Mouse (Mus musculus) hindbrain, embryonic 15.5 days (tissue): ENCODE results near the gene S1pr4. TPM values are rescaled to one million over a fixed set of nuclear protein-coding genes. Genes with fewer than 3 reads are reported as not detected.
A peak's percentile ranks its signal among the peaks of the same experiment; 100 is the strongest.

Source experiments
- ATAC-seq: fragments of 200-750 bp; cut with Nextera tagmentation; 2 replicates; pipeline ENCODE4 v1.8.0; 2017; ENCODE audit warnings: low read depth, moderate number of reproducible peaks, moderate TSS enrichment; ENCODE audit not compliant: low FRiP score
- H3K27ac ChIP-seq: fragments of 300-500 bp; sonication (generic); replicated peaks from 2 replicates; pipeline ENCODE4 v1.5.1; 2015; ENCODE audit warnings: mild to moderate bottlenecking, inconsistent platforms
- H3K27me3 ChIP-seq: fragments of 300-500 bp; sonication (generic); 2 replicates; pipeline ENCODE4 v1.6.1; 2015; ENCODE audit warnings: control low read depth, inconsistent platforms
- H3K36me3 ChIP-seq: fragments of 300-500 bp; sonication (generic); 2 replicates; pipeline ENCODE4 v1.6.1; 2015; ENCODE audit warnings: control low read depth, inconsistent platforms
- H3K4me1 ChIP-seq: fragments of 300-500 bp; sonication (generic); replicated peaks from 2 replicates; pipeline ENCODE4 v1.6.1; 2015; ENCODE audit warnings: control low read depth, inconsistent platforms
- H3K4me2 ChIP-seq: fragments of 300-500 bp; sonication (generic); 2 replicates; pipeline ENCODE4 v1.6.1; 2015; ENCODE audit warnings: moderate library complexity, mild to moderate bottlenecking, inconsistent platforms
- H3K4me3 ChIP-seq: fragments of 300-500 bp; sonication (generic); 2 replicates; pipeline ENCODE4 v1.5.1; 2015; ENCODE audit warnings: mild to moderate bottlenecking, inconsistent platforms
- H3K9ac ChIP-seq: fragments of 300-500 bp; sonication (generic); 2 replicates; pipeline ENCODE4 v1.6.1; 2015; ENCODE audit warnings: inconsistent platforms
- H3K9me3 ChIP-seq: fragments of 300-500 bp; sonication (generic); 2 replicates; pipeline ENCODE4 v1.6.1; 2016; ENCODE audit warnings: control low read depth, inconsistent platforms
- WGBS: fragments of 180-500 bp; shearing (Covaris S2); methylation state at CpG from one replicate; pipeline ENCODE4 v1.1.7; 2015; 5-methylcytosine and 5-hydroxymethylcytosine counted together
- polyA plus RNA-seq: library from polyadenylated mRNA; unstranded; fragments of >200 nt; fragmentation: Nextera tagmentation; extraction: Ambion mirVana; gene quantifications from 2 replicates; pipeline ENCODE4 v1.2.1, GENCODE M21; 2015

S1pr4 gene
- polyA plus RNA-seq, 1 experiment from 2014 or later = 0.86 TPM

GRCm38 (mm10) chr10:81485479-81486018, 14.4 kb downstream of the S1pr4 start:
- 75% methylated on average over 7 of the region's 7 CpGs for WGBS
- Histone ChIP-seq H3K4me2 (no peak overlapping the region), H3K27me3 (no peaks in the 10 kb centered on the region), H3K27ac (0 out of 2 replicates have a peak overlapping the region, but pooled peaks have one; percentile 8), H3K36me3 (peaks cover 39% of the 10 kb centered on the region), H3K9me3 (no peaks in the 10 kb centered on the region), H3K9ac (no peak overlapping the region), H3K4me3 (no peak overlapping the region), H3K4me1 (peaks cover 21% of the 10 kb centered on the region)
- no peak for ATAC-seq

- peak overlapping the region; percentile 44 for H3K27ac ChIP-seq
- ATAC-seq = no peak
- 21% methylated on average over 2 of the region's 2 CpGs for WGBS
- H3K4me1 ChIP-seq = peaks cover 26% of the 10 kb centered on the region
- H3K27me3 ChIP-seq = no peaks in the 10 kb centered on the region
- H3K4me2 ChIP-seq = no peak overlapping the region
- no peak overlapping the region for H3K4me3 ChIP-seq
- H3K9ac ChIP-seq = no peak overlapping the region
- H3K36me3 ChIP-seq = peaks cover 35% of the 10 kb centered on the region
- no peaks in the 10 kb centered on the region for H3K9me3 ChIP-seq
Measured at GRCm38 (mm10) chr10:81485060-81485449, 14.9 kb downstream of the S1pr4 start.

- no peak for ATAC-seq
- no peak overlapping the region for H3K4me2 ChIP-seq
- 40% methylated on average over 6 of the region's 6 CpGs for WGBS
Measured at GRCm38 (mm10) chr10:81484441-81485059, 15.4 kb downstream of the S1pr4 start.

GRCm38 (mm10) chr10:81483983-81484382, 15.9 kb downstream of the S1pr4 start:
- Histone ChIP-seq H3K4me2 (no peak overlapping the region), H3K27me3 (no peaks in the 10 kb centered on the region), H3K36me3 (peaks cover 26% of the 10 kb centered on the region), H3K9me3 (no peaks in the 10 kb centered on the region), H3K4me3 (no peak overlapping the region), H3K9ac (no peak overlapping the region), H3K4me1 (peaks cover 30% of the 10 kb centered on the region), H3K27ac (peak overlapping the region; percentile 44; the same call in 1 of the 2 replicates)
- WGBS = 12% methylated on average over 9 of the region's 9 CpGs
- no peak for ATAC-seq

More at GRCm38 (mm10) chr10:81484441-81485059, 15.4 kb downstream of the S1pr4 start:
- H3K9ac ChIP-seq = no peak overlapping the region
- no peaks in the 10 kb centered on the region for H3K27me3 ChIP-seq
- H3K4me3 ChIP-seq = no peak overlapping the region
- H3K36me3 ChIP-seq = peaks cover 30% of the 10 kb centered on the region
- peak overlapping the region; percentile 44 for H3K27ac ChIP-seq
- H3K4me1 ChIP-seq = peaks cover 30% of the 10 kb centered on the region
- no peaks in the 10 kb centered on the region for H3K9me3 ChIP-seq

- peak; percentile 56 for ATAC-seq
- H3K27ac ChIP-seq = peak within 1 kb of the TSS; percentile 86
- peak within 1 kb of the TSS; percentile 68 for H3K4me3 ChIP-seq
- no peaks in the 10 kb centered on the region for H3K27me3 ChIP-seq
- peaks cover 41% of the 10 kb centered on the region for H3K4me1 ChIP-seq
- peak within 1 kb of the TSS; percentile 68 for H3K4me2 ChIP-seq
- H3K9me3 ChIP-seq = no peaks in the 10 kb centered on the region
- peak within 1 kb of the TSS; percentile 88 for H3K9ac ChIP-seq
- WGBS = under 1% methylated on average over 35 of the region's 36 CpGs
- H3K36me3 ChIP-seq = peaks cover 11% of the 10 kb centered on the region
Measured at GRCm38 (mm10) chr10:81482533-81482889, 17.4 kb downstream of the S1pr4 start, which contains the start of gene Celf5. Gene Celf5, minus strand, starts transcription at chr10:81482709.

- H3K4me2 ChIP-seq = peak overlapping the region; percentile 68
- peaks cover 10% of the 10 kb centered on the region for H3K36me3 ChIP-seq
- peak overlapping the region; percentile 88 for H3K9ac ChIP-seq
- WGBS = under 1% methylated on average over 35 of the region's 35 CpGs
- peak; percentile 35 for ATAC-seq
- H3K4me3 ChIP-seq = peak overlapping the region; percentile 68
- no peaks in the 10 kb centered on the region for H3K27me3 ChIP-seq
- H3K4me1 ChIP-seq = peaks cover 47% of the 10 kb centered on the region
- H3K9me3 ChIP-seq = no peaks in the 10 kb centered on the region
- peak overlapping the region; percentile 86 for H3K27ac ChIP-seq
Measured at GRCm38 (mm10) chr10:81481605-81482532, 18.1 kb downstream of the S1pr4 start.

- Histone ChIP-seq H3K4me2 (no peak overlapping the region), H3K27ac (no peak overlapping the region), H3K36me3 (peaks cover 13% of the 10 kb centered on the region), H3K9me3 (no peaks in the 10 kb centered on the region), H3K4me3 (no peak overlapping the region), H3K27me3 (no peaks in the 10 kb centered on the region), H3K4me1 (peaks cover 56% of the 10 kb centered on the region), H3K9ac (no peak overlapping the region)
- 84% methylated on average over 10 of the region's 10 CpGs for WGBS
- no peak for ATAC-seq
Measured at GRCm38 (mm10) chr10:81474461-81474860, 25.5 kb downstream of the S1pr4 start.

GRCm38 (mm10) chr10:81473003-81473451, 26.9 kb downstream of the S1pr4 start:
- no peaks in the 10 kb centered on the region for H3K27me3 ChIP-seq
- peak overlapping the region; percentile 71 for H3K4me2 ChIP-seq
- no peaks in the 10 kb centered on the region for H3K9me3 ChIP-seq
- peak overlapping the region; percentile 92 for H3K27ac ChIP-seq
- peak overlapping the region; percentile 45 for H3K4me3 ChIP-seq
- WGBS = under 1% methylated on average over 21 of the region's 22 CpGs
- H3K4me1 ChIP-seq = peaks cover 48% of the 10 kb centered on the region
- peak overlapping the region; percentile 42 for H3K9ac ChIP-seq
- peak; percentile 88 for ATAC-seq
- peaks cover 20% of the 10 kb centered on the region for H3K36me3 ChIP-seq

GRCm38 (mm10) chr10:81472403-81473002, 27.4 kb downstream of the S1pr4 start:
- H3K27me3 ChIP-seq = no peaks in the 10 kb centered on the region
- 2% methylated on average over 17 of the region's 18 CpGs for WGBS
- H3K4me2 ChIP-seq = peak overlapping the region; percentile 71
- peak; percentile 53 for ATAC-seq
- H3K4me3 ChIP-seq = peak overlapping the region; percentile 45
- H3K9me3 ChIP-seq = no peaks in the 10 kb centered on the region
- peaks cover 45% of the 10 kb centered on the region for H3K4me1 ChIP-seq
- H3K36me3 ChIP-seq = peaks cover 25% of the 10 kb centered on the region
- H3K27ac ChIP-seq = peak overlapping the region; percentile 92
- H3K9ac ChIP-seq = peak overlapping the region; percentile 42

GRCm38 (mm10) chr10:81470454-81470853, 29.5 kb downstream of the S1pr4 start:
- no peaks in the 10 kb centered on the region for H3K9me3 ChIP-seq
- H3K4me1 ChIP-seq = peaks cover 37% of the 10 kb centered on the region
- H3K4me3 ChIP-seq = no peak overlapping the region
- H3K9ac ChIP-seq = no peak overlapping the region
- H3K27ac ChIP-seq = no peak overlapping the region
- H3K27me3 ChIP-seq = 0 out of 2 replicates have a peak, but pooled peaks cover 3% of the 10 kb centered on the region
- no peak overlapping the region for H3K4me2 ChIP-seq
- no peak for ATAC-seq
- H3K36me3 ChIP-seq = peaks cover 29% of the 10 kb centered on the region
- 58% methylated on average over 18 of the region's 18 CpGs for WGBS

GRCm38 (mm10) chr10:81469253-81469652, 30.7 kb downstream of the S1pr4 start:
- 81% methylated on average over 5 of the region's 5 CpGs for WGBS
- Histone ChIP-seq H3K27ac (no peak overlapping the region), H3K27me3 (0 out of 2 replicates have a peak, but pooled peaks cover 8% of the 10 kb centered on the region), H3K9me3 (no peaks in the 10 kb centered on the region), H3K36me3 (peaks cover 24% of the 10 kb centered on the region), H3K4me2 (no peak overlapping the region), H3K4me3 (no peak overlapping the region), H3K4me1 (peaks cover 40% of the 10 kb centered on the region), H3K9ac (no peak overlapping the region)
- no peak for ATAC-seq
